In genomic region chr10:39520123-39520989, GRCm38 (mm10) we compare ENCODE assay signal across 8 mouse cellular contexts.
DNase-seq lines count a peak whose midpoint lies in the region; ATAC-seq lines count a peak whose summit lies in the region.

No protein-coding gene starts in this region.

- peaks cover 70% of the 10 kb centered on the region for H3K4me1 ChIP-seq in heart, embryonic 12.5 days (replicated peaks)

- peaks cover 23% of the 10 kb centered on the region for H3K36me3 ChIP-seq in heart, embryonic 12.5 days
- peaks cover 1% of the 10 kb centered on the region for H3K36me3 ChIP-seq in splenic B cell, adult 2 months (ENCODE audit: control insufficient read depth, insufficient read depth, low read length, poor library complexity, severe bottlenecking)

- no peak overlapping the region for H3K9ac ChIP-seq in heart, embryonic 12.5 days

- intact Hi-C loops in heart, postnatal 14 days (cut with DNase I): loop anchor here (1.0 kb wide), 2 partner anchors 280 to 349 kb away; no protein-coding TSS in a partner anchor

- WGBS in heart, embryonic 12.5 days: 57% methylated on average over 9 of the region's 9 CpGs

- no peak for ATAC-seq in heart, embryonic 12.5 days (ENCODE audit: insufficient number of reproducible peaks, low FRiP score)
- ATAC-seq in activated CD4-positive, CD25-positive, alpha-beta regulatory T cell, adult 4 months: peak; percentile 51
- peak; percentile 73 for ATAC-seq in megakaryocyte, adult 5-6 weeks (ENCODE audit: poor library complexity, severe bottlenecking)

- H3K27me3 ChIP-seq in heart, embryonic 12.5 days (replicated peaks): no peaks in the 10 kb centered on the region
- H3K27me3 ChIP-seq in splenic B cell, adult 2 months (ENCODE audit: control insufficient read depth, insufficient read depth, low read length, poor library complexity, severe bottlenecking): no peaks in the 10 kb centered on the region

- DNase-seq in heart, adult 11 months: peak; percentile 97
- peak; percentile 79 for DNase-seq in embryo, embryonic 10.5 days (ENCODE audit: low spot score)
- DNase-seq in heart, postnatal 14 days: peak; percentile 72 to 76
- peak; percentile 61 to 78 for DNase-seq in kidney, postnatal 4 days
- DNase-seq in splenic B cell, adult 2 months (ENCODE audit: low read depth, low spot score): peak; percentile 73

- H3K27ac ChIP-seq in heart, embryonic 12.5 days (ENCODE audit: poor library complexity, severe bottlenecking): no peak overlapping the region

- H3K4me3 ChIP-seq in heart, embryonic 12.5 days: no peak overlapping the region

- H3K4me2 ChIP-seq in heart, embryonic 12.5 days: no peak overlapping the region

- H3K9me3 ChIP-seq in heart, embryonic 12.5 days (replicated peaks): peaks cover 3% of the 10 kb centered on the region; the same call in 1 of the 2 replicates
